Mouse (Mus musculus) testis, adult 2 months (tissue): ENCODE results near the gene Gm3159. TPM values are rescaled to one million over a fixed set of nuclear protein-coding genes. Genes with fewer than 3 reads are reported as not detected.
"Not testable (repeated sequence)": the region's sequence is repeated elsewhere in the genome, so short reads cannot be mapped to it uniquely, and the experiment has no call there.

Experiments
- H3K27ac ChIP-seq: fragments of 200-500 bp; 2 replicates; pipeline ENCODE4 v1.5.1; 2012; ENCODE audit warnings: low read depth, low read length; ENCODE audit not compliant: control insufficient read depth, insufficient read depth
- H3K27me3 ChIP-seq: fragments of 200-500 bp; 2 replicates; pipeline ENCODE4 v1.6.1; 2012; ENCODE audit warnings: mild to moderate bottlenecking, low read length, moderate library complexity; ENCODE audit not compliant: control insufficient read depth, insufficient read depth
- H3K36me3 ChIP-seq: fragments of 200-500 bp; 2 replicates; pipeline ENCODE4 v1.6.1; 2012; ENCODE audit warnings: mild to moderate bottlenecking, low read length; ENCODE audit not compliant: control insufficient read depth, insufficient read depth
- H3K4me1 ChIP-seq: fragments of 200-500 bp; 2 replicates; pipeline ENCODE4 v1.6.1; 2012; ENCODE audit warnings: low read length; ENCODE audit not compliant: control insufficient read depth, insufficient read depth
- H3K4me3 ChIP-seq: fragments of 200-500 bp; 2 replicates; pipeline ENCODE4 v1.5.1; 2012; ENCODE audit warnings: low read depth, mild to moderate bottlenecking, low read length, moderate library complexity, mixed read lengths; ENCODE audit not compliant: control insufficient read depth
- polyA plus RNA-seq: library from polyadenylated mRNA; depleted of rRNA; stranded (reverse); fragments of >200 nt; gene quantifications from 2 replicates; pipeline ENCODE4 v1.2.3, GENCODE M21; 2012; rRNA removed

Gene Gm3159
- polyA plus RNA-seq, 1 experiment = 0.56 TPM

GRCm38 (mm10) chr14:4430692-4431091, 33.4 kb downstream of the Gm3159 start, which contains the start of gene Gm3173:
Gm3173 (plus strand) TSS chr14:4430992.
- H3K27me3 ChIP-seq, H3K4me1 ChIP-seq, H3K36me3 ChIP-seq, H3K27ac ChIP-seq: not testable (repeated sequence)
- peak within 1 kb of the TSS; percentile 17; the same call in 1 of the 2 replicates for H3K4me3 ChIP-seq

Other genes with a start within 250 kb of the Gm3159 start
- 1.4 and 2.8 TPM in 2 replicates for gene Gm3127, start 232.5 kb upstream of the Gm3159 start, polyA plus RNA-seq
- 2.0 and 2.2 TPM in 2 replicates for gene Gm2974, start 214.9 kb upstream of the Gm3159 start, polyA plus RNA-seq
- gene Gm3138, start 147.9 kb upstream of the Gm3159 start, polyA plus RNA-seq = 0.72 and 0.91 TPM in 2 replicates
- gene Gm3149, start 80.2 kb upstream of the Gm3159 start, polyA plus RNA-seq = 38.0 and 43.4 TPM in 2 replicates
- 0.57 and 0.61 TPM in 2 replicates for gene 2610042L04Rik, start 62.8 kb upstream of the Gm3159 start, polyA plus RNA-seq
- gene Gm3164, start 17.9 kb downstream of the Gm3159 start, polyA plus RNA-seq = 0.85 and 0.95 TPM in 2 replicates
- gene Gm3173, start 33.5 kb downstream of the Gm3159 start, polyA plus RNA-seq = 0.81 TPM in 1 of 2 replicates, not detected in the other
- gene Gm3182, start 84.2 kb downstream of the Gm3159 start, polyA plus RNA-seq = 19.7 and 33.1 TPM in 2 replicates
- not detected in 2 replicates for gene Gm3047, start 157.9 kb downstream of the Gm3159 start, polyA plus RNA-seq
- 17.3 and 23.1 TPM in 2 replicates for gene Gm8159, start 234.8 kb downstream of the Gm3159 start, polyA plus RNA-seq